Comparison of ENCODE assay signal across 15 mouse cellular contexts in genomic region chrX:101983638-101984037, GRCm38 (mm10).
DNase-seq lines count a peak whose midpoint lies in the region; ATAC-seq lines count a peak whose summit lies in the region.
"Had no signal": no experiment of that assay in that cellular context is flagged by ENCODE, and none has a peak within 500 bp of the region (broad histone marks: within the 10 kb centered on the region; RNA-seq: fewer than 3 reads in every experiment).

No protein-coding gene starts in this region.

- H3K4me1 ChIP-seq in heart, embryonic 11.5 days (ENCODE audit: control insufficient read depth, insufficient read depth, low read length): peaks cover 12% of the 10 kb centered on the region
- peaks cover 8% of the 10 kb centered on the region; the same call in 1 of the 2 replicates for H3K4me1 ChIP-seq in lung, embryonic 15.5 days

- intact Hi-C loops in left cerebral cortex, postnatal 14 days (cut with DNase I): loop anchor here (5.0 kb wide), 1 partner anchor 84 kb away; no protein-coding TSS in a partner anchor

- no peak for ATAC-seq in heart, embryonic 11.5 days (replicated peaks; ENCODE audit: insufficient number of reproducible peaks, low FRiP score, low TSS enrichment)
- peak; percentile 55; the same call in 1 of the 2 replicates for ATAC-seq in lung, embryonic 15.5 days (ENCODE audit: borderline replicate concordance, extremely low read depth, low FRiP score, low TSS enrichment)

- 30% methylated on average over 6 of the region's 6 CpGs for WGBS in heart, embryonic 11.5 days (ENCODE audit: insufficient replicate concordance)
- 50% methylated on average over 6 of the region's 6 CpGs for WGBS in lung, embryonic 15.5 days

- no peaks in the 10 kb centered on the region for H3K36me3 ChIP-seq in heart, embryonic 11.5 days (ENCODE audit: control insufficient read depth, insufficient read depth, low read length)
- H3K36me3 ChIP-seq in lung, embryonic 15.5 days: no peaks in the 10 kb centered on the region

- no peaks in the 10 kb centered on the region for H3K27me3 ChIP-seq in heart, embryonic 11.5 days (ENCODE audit: control insufficient read depth, insufficient read depth, low read length)
- H3K27me3 ChIP-seq in lung, embryonic 15.5 days: 0 out of 2 replicates have a peak, but pooled peaks cover 5% of the 10 kb centered on the region

- 0 out of 2 replicates have a peak overlapping the region, but pooled peaks have one; percentile 29 for H3K27ac ChIP-seq in heart, embryonic 11.5 days (ENCODE audit: low read depth, low read length)
- H3K27ac ChIP-seq in lung, embryonic 15.5 days: no peak overlapping the region

- DNase-seq in heart, adult 11 months: peak; percentile 96
- no peak for DNase-seq in heart, postnatal 4 days
- peak; percentile 26 for DNase-seq in brain, adult 2 months (ENCODE audit: low read depth, low spot score)
- no peak for DNase-seq in urinary bladder, postnatal 36 days (ENCODE audit: low spot score in 2 of 2)
- no peak for DNase-seq in left cerebral cortex, adult 9 months (ENCODE audit: low spot score in 2 of 2)
- DNase-seq in left cerebral cortex, postnatal 14 days (ENCODE audit: low spot score in 2 of 2): no peak
- DNase-seq: cerebellum, adult 9-10 months; kidney, postnatal 25 days; left cerebral cortex, postnatal 4 days; thymus, postnatal 25 days had no signal

- H3K9me3 ChIP-seq in heart, embryonic 11.5 days (replicated peaks; ENCODE audit: control insufficient read depth, low read length): no peaks in the 10 kb centered on the region
- no peaks in the 10 kb centered on the region for H3K9me3 ChIP-seq in lung, embryonic 15.5 days

- H3K9ac ChIP-seq in heart, embryonic 11.5 days (ENCODE audit: low read depth, low read length): no peak overlapping the region
- no peak overlapping the region for H3K9ac ChIP-seq in lung, embryonic 15.5 days

- H3K4me2 ChIP-seq in heart, embryonic 11.5 days: no peak overlapping the region
- no peak overlapping the region for H3K4me2 ChIP-seq in lung, embryonic 15.5 days
- H3K4me2 ChIP-seq: midbrain, embryonic 11.5 days had no signal

- H3K4me3 ChIP-seq in heart, embryonic 11.5 days (ENCODE audit: low read depth, low read length): no peak overlapping the region
- H3K4me3 ChIP-seq in lung, embryonic 15.5 days: no peak overlapping the region
- H3K4me3 ChIP-seq: erythroblast, embryonic 14.5 days; myocyte had no signal

Comparison
In these comparisons a context has a peak if more than half of its experiments do, and no peak if none do; other contexts are left out.
1. DNase-seq: peak in heart, adult 11 months (single experiment) and brain, adult 2 months (single experiment); none in heart, postnatal 4 days (single experiment), urinary bladder, postnatal 36 days (0 of 2), left cerebral cortex, adult 9 months (0 of 2) and left cerebral cortex, postnatal 14 days (0 of 2).